Mouse (Mus musculus) midbrain, embryonic 13.5 days (tissue): Measurements from ENCODE around the gene Xpnpep3. TPM values are rescaled to one million over a fixed set of nuclear protein-coding genes. Genes with fewer than 3 reads are reported as not detected.
A peak's percentile ranks its signal among the peaks of the same experiment; 100 is the strongest.

Experiments used
- ATAC-seq: fragments of 200-750 bp; cut with Nextera tagmentation; 2 replicates; pipeline ENCODE4 v1.8.0; 2017; ENCODE audit warnings: mild to moderate bottlenecking, moderate TSS enrichment, moderate library complexity
- H3K27ac ChIP-seq: fragments of 300-500 bp; sonication (generic); 2 replicates; pipeline ENCODE4 v1.5.1; 2015; ENCODE audit warnings: inconsistent platforms, mild to moderate bottlenecking, moderate library complexity
- H3K27me3 ChIP-seq: fragments of 300-500 bp; sonication (generic); 2 replicates; pipeline ENCODE4 v1.6.1; 2015; ENCODE audit warnings: mild to moderate bottlenecking, inconsistent platforms
- H3K36me3 ChIP-seq: fragments of 300-500 bp; sonication (generic); 2 replicates; pipeline ENCODE4 v1.6.1; 2015; ENCODE audit warnings: mild to moderate bottlenecking, inconsistent platforms
- H3K4me1 ChIP-seq: fragments of 300-500 bp; sonication (generic); replicated peaks from 2 replicates; pipeline ENCODE4 v1.6.1; 2015; ENCODE audit warnings: inconsistent platforms
- H3K4me2 ChIP-seq: fragments of 300-500 bp; sonication (generic); replicated peaks from 2 replicates; pipeline ENCODE4 v1.6.1; 2015; ENCODE audit warnings: moderate library complexity, mild to moderate bottlenecking, inconsistent platforms
- H3K4me3 ChIP-seq: fragments of 300-500 bp; sonication (generic); replicated peaks from 2 replicates; pipeline ENCODE4 v1.5.1; 2015; ENCODE audit warnings: mild to moderate bottlenecking, inconsistent platforms
- H3K9ac ChIP-seq: fragments of 300-500 bp; sonication (generic); replicated peaks from 2 replicates; pipeline ENCODE4 v1.6.1; 2015; ENCODE audit warnings: mild to moderate bottlenecking, inconsistent platforms
- H3K9me3 ChIP-seq: fragments of 300-500 bp; sonication (generic); 2 replicates; pipeline ENCODE4 v1.6.1; 2016; ENCODE audit warnings: mild to moderate bottlenecking, inconsistent platforms
- WGBS: fragments of 180-500 bp; shearing (Covaris S2); methylation state at CpG from one replicate; pipeline ENCODE4 v1.1.7; 2015; 5-methylcytosine and 5-hydroxymethylcytosine counted together
- polyA plus RNA-seq: library from polyadenylated mRNA; unstranded; fragments of >200 nt; fragmentation: Nextera tagmentation; extraction: Ambion mirVana; gene quantifications from 2 replicates; pipeline ENCODE4 v1.2.1, GENCODE M21; 2015

The Xpnpep3 gene
- polyA plus RNA-seq, 1 experiment from 2014 or later, result 9.8 TPM

GRCm38 (mm10) chr15:81364271-81364670 is 35.7 kb upstream of the Xpnpep3 start:
- H3K4me2 ChIP-seq, result no peak overlapping the region

GRCm38 (mm10) chr15:81365246-81365645 is 34.7 kb upstream of the Xpnpep3 start:
- no peak for ATAC-seq
- peaks cover 68% of the 10 kb centered on the region for H3K36me3 ChIP-seq
- peaks cover 8% of the 10 kb centered on the region for H3K4me1 ChIP-seq

More at GRCm38 (mm10) chr15:81364271-81364670, 35.7 kb upstream of the Xpnpep3 start:
- no peak overlapping the region for H3K4me3 ChIP-seq
- H3K4me1 ChIP-seq, result peaks cover 17% of the 10 kb centered on the region
- no peaks in the 10 kb centered on the region for H3K9me3 ChIP-seq
- no peak overlapping the region for H3K27ac ChIP-seq
- WGBS, result 98% methylated on average over 1 of the region's 1 CpGs
- ATAC-seq, result no peak
- H3K27me3 ChIP-seq, result no peaks in the 10 kb centered on the region
- H3K9ac ChIP-seq, result no peak overlapping the region
- peaks cover 60% of the 10 kb centered on the region for H3K36me3 ChIP-seq

GRCm38 (mm10) chr15:81366241-81366640 is 33.7 kb upstream of the Xpnpep3 start:
- Histone ChIP-seq H3K4me1 (peaks cover 3% of the 10 kb centered on the region; the same call in 1 of the 2 replicates), H3K27ac (no peak overlapping the region), H3K9me3 (no peaks in the 10 kb centered on the region), H3K4me2 (no peak overlapping the region), H3K9ac (no peak overlapping the region), H3K27me3 (no peaks in the 10 kb centered on the region), H3K4me3 (no peak overlapping the region), H3K36me3 (peaks cover 76% of the 10 kb centered on the region)
- no peak for ATAC-seq
- WGBS, result 88% methylated on average over 4 of the region's 4 CpGs

More at GRCm38 (mm10) chr15:81365246-81365645, 34.7 kb upstream of the Xpnpep3 start:
- no peak overlapping the region for H3K27ac ChIP-seq
- WGBS, result 91% methylated on average over 8 of the region's 8 CpGs
- no peaks in the 10 kb centered on the region for H3K9me3 ChIP-seq
- no peak overlapping the region for H3K9ac ChIP-seq
- H3K27me3 ChIP-seq, result no peaks in the 10 kb centered on the region
- no peak overlapping the region for H3K4me3 ChIP-seq
- no peak overlapping the region for H3K4me2 ChIP-seq

GRCm38 (mm10) chr15:81368601-81369000 is 31.3 kb upstream of the Xpnpep3 start:
- peaks cover 85% of the 10 kb centered on the region for H3K36me3 ChIP-seq
- WGBS, result 96% methylated on average over 1 of the region's 1 CpGs

GRCm38 (mm10) chr15:81370356-81370755 is 29.6 kb upstream of the Xpnpep3 start:
- H3K36me3 ChIP-seq, result peaks cover 84% of the 10 kb centered on the region
- H3K27ac ChIP-seq, result no peak overlapping the region
- no peaks in the 10 kb centered on the region for H3K9me3 ChIP-seq
- 42% methylated on average over 1 of the region's 1 CpGs for WGBS
- ATAC-seq, result no peak
- no peak overlapping the region for H3K9ac ChIP-seq
- no peaks in the 10 kb centered on the region for H3K27me3 ChIP-seq
- no peak overlapping the region for H3K4me2 ChIP-seq
- no peaks in the 10 kb centered on the region for H3K4me1 ChIP-seq
- no peak overlapping the region for H3K4me3 ChIP-seq

More at GRCm38 (mm10) chr15:81368601-81369000, 31.3 kb upstream of the Xpnpep3 start:
- H3K4me3 ChIP-seq, result no peak overlapping the region
- no peaks in the 10 kb centered on the region for H3K9me3 ChIP-seq
- no peak overlapping the region for H3K4me2 ChIP-seq
- no peak overlapping the region for H3K27ac ChIP-seq
- no peak overlapping the region for H3K9ac ChIP-seq
- ATAC-seq, result no peak
- no peaks in the 10 kb centered on the region for H3K4me1 ChIP-seq
- no peaks in the 10 kb centered on the region for H3K27me3 ChIP-seq

- Histone ChIP-seq H3K9ac (no peak overlapping the region), H3K9me3 (no peaks in the 10 kb centered on the region), H3K36me3 (peaks cover 69% of the 10 kb centered on the region), H3K27ac (no peak overlapping the region), H3K4me1 (no peaks in the 10 kb centered on the region), H3K4me3 (no peak overlapping the region), H3K27me3 (no peaks in the 10 kb centered on the region), H3K4me2 (no peak overlapping the region)
- 93% methylated on average over 11 of the region's 11 CpGs for WGBS
- ATAC-seq, result no peak
These were observed 25.3 kb upstream of the Xpnpep3 start for GRCm38 (mm10) chr15:81374621-81375020.

- peaks cover 65% of the 10 kb centered on the region for H3K36me3 ChIP-seq
- no peak for ATAC-seq
- no peak overlapping the region for H3K4me3 ChIP-seq
- H3K9me3 ChIP-seq, result no peaks in the 10 kb centered on the region
- H3K4me2 ChIP-seq, result no peak overlapping the region
- no peaks in the 10 kb centered on the region for H3K4me1 ChIP-seq
- no peaks in the 10 kb centered on the region for H3K27me3 ChIP-seq
- 96% methylated on average over 2 of the region's 2 CpGs for WGBS
- H3K27ac ChIP-seq, result no peak overlapping the region
- no peak overlapping the region for H3K9ac ChIP-seq
These were observed 21.1 kb upstream of the Xpnpep3 start for GRCm38 (mm10) chr15:81378845-81379244.

GRCm38 (mm10) chr15:81386327-81386726 is 13.6 kb upstream of the Xpnpep3 start:
- peaks cover 87% of the 10 kb centered on the region for H3K36me3 ChIP-seq

GRCm38 (mm10) chr15:81392997-81393396 is 6.9 kb upstream of the Xpnpep3 start:
- Histone ChIP-seq H3K36me3 (peaks cover 41% of the 10 kb centered on the region), H3K9me3 (no peaks in the 10 kb centered on the region), H3K9ac (no peak overlapping the region), H3K4me1 (peaks cover 13% of the 10 kb centered on the region), H3K27me3 (no peaks in the 10 kb centered on the region), H3K27ac (no peak overlapping the region), H3K4me3 (no peak overlapping the region), H3K4me2 (no peak overlapping the region)
- no peak for ATAC-seq

More at GRCm38 (mm10) chr15:81386327-81386726, 13.6 kb upstream of the Xpnpep3 start:
- no peaks in the 10 kb centered on the region for H3K4me1 ChIP-seq
- no peak overlapping the region for H3K27ac ChIP-seq
- H3K9ac ChIP-seq, result no peak overlapping the region
- H3K27me3 ChIP-seq, result no peaks in the 10 kb centered on the region
- WGBS, result 99% methylated on average over 5 of the region's 5 CpGs
- H3K9me3 ChIP-seq, result no peaks in the 10 kb centered on the region
- H3K4me2 ChIP-seq, result no peak overlapping the region
- no peak overlapping the region for H3K4me3 ChIP-seq
- no peak for ATAC-seq

- 91% methylated on average over 8 of the region's 8 CpGs for WGBS
These were observed 5.6 kb upstream of the Xpnpep3 start for GRCm38 (mm10) chr15:81394211-81394915.

GRCm38 (mm10) chr15:81398189-81398588 is 1.7 kb upstream of the Xpnpep3 start:
- 0 out of 2 replicates have a peak, but pooled peaks cover 4% of the 10 kb centered on the region for H3K36me3 ChIP-seq
- H3K27me3 ChIP-seq, result no peaks in the 10 kb centered on the region
- no peak overlapping the region for H3K27ac ChIP-seq
- peaks cover 34% of the 10 kb centered on the region for H3K4me1 ChIP-seq
- H3K4me2 ChIP-seq, result peak overlapping the region; percentile 75
- H3K9me3 ChIP-seq, result no peaks in the 10 kb centered on the region
- peak overlapping the region; percentile 93 for H3K4me3 ChIP-seq
- H3K9ac ChIP-seq, result peak overlapping the region; percentile 95
- ATAC-seq, result no peak

More at GRCm38 (mm10) chr15:81394211-81394915, 5.6 kb upstream of the Xpnpep3 start:
- H3K27me3 ChIP-seq, result no peaks in the 10 kb centered on the region
- no peak overlapping the region for H3K4me3 ChIP-seq
- H3K36me3 ChIP-seq, result peaks cover 29% of the 10 kb centered on the region
- peaks cover 24% of the 10 kb centered on the region for H3K4me1 ChIP-seq
- H3K9me3 ChIP-seq, result no peaks in the 10 kb centered on the region
- no peak overlapping the region for H3K4me2 ChIP-seq
- no peak overlapping the region for H3K9ac ChIP-seq
- no peak for ATAC-seq
- no peak overlapping the region for H3K27ac ChIP-seq

- no peak for ATAC-seq
- WGBS, result 0% methylated on average over 21 of the region's 21 CpGs
- H3K9ac ChIP-seq, result peak overlapping the region; percentile 95
These were observed 671 bp upstream of the Xpnpep3 start for GRCm38 (mm10) chr15:81399297-81399637.

GRCm38 (mm10) chr15:81405008-81405407 is 5.1 kb downstream of the Xpnpep3 start:
- 79% methylated on average over 3 of the region's 3 CpGs for WGBS

More at GRCm38 (mm10) chr15:81399297-81399637, 671 bp upstream of the Xpnpep3 start:
- peak overlapping the region; percentile 95 for H3K27ac ChIP-seq
- H3K9me3 ChIP-seq, result no peaks in the 10 kb centered on the region
- H3K36me3 ChIP-seq, result no peaks in the 10 kb centered on the region
- peak overlapping the region; percentile 75 for H3K4me2 ChIP-seq
- H3K4me3 ChIP-seq, result peak overlapping the region; percentile 93
- H3K4me1 ChIP-seq, result peaks cover 34% of the 10 kb centered on the region
- no peaks in the 10 kb centered on the region for H3K27me3 ChIP-seq

More at GRCm38 (mm10) chr15:81405008-81405407, 5.1 kb downstream of the Xpnpep3 start:
- Histone ChIP-seq H3K4me2 (no peak overlapping the region), H3K9me3 (no peaks in the 10 kb centered on the region), H3K4me1 (peaks cover 10% of the 10 kb centered on the region), H3K36me3 (no peaks in the 10 kb centered on the region), H3K4me3 (no peak overlapping the region), H3K9ac (no peak overlapping the region), H3K27ac (no peak overlapping the region), H3K27me3 (no peaks in the 10 kb centered on the region)
- ATAC-seq, result no peak
